Mouse (Mus musculus) lung, adult 2 months (tissue): ENCODE measurements around the gene Gak. TPM values are rescaled to one million over a fixed set of nuclear protein-coding genes. Genes with fewer than 3 reads are reported as not detected.

Source experiments
- DNase-seq: peaks from one replicate; pipeline ENCODE4 v3.0.0; 2022
- H3K4me1 ChIP-seq: fragments of 200-500 bp; 2 replicates; pipeline ENCODE4 v1.6.1; 2011; ENCODE audit warnings: low read length; ENCODE audit not compliant: control insufficient read depth, insufficient read depth
- H3K4me3 ChIP-seq: fragments of 200-500 bp; replicated peaks from 2 replicates; pipeline ENCODE3; 2011; ENCODE audit warnings: low read depth, mild to moderate bottlenecking, control low read depth, low read length; ENCODE audit errors: extremely low read depth
- CTCF ChIP-seq: fragments of 200-500 bp; IDR thresholded peaks from 2 replicates; pipeline ENCODE4 v1.5.1; 2011; ENCODE audit warnings: mild to moderate bottlenecking, low read length, control low read depth; ENCODE audit not compliant: insufficient read depth
- POLR2A ChIP-seq: fragments of 200-500 bp; IDR thresholded peaks from 2 replicates; pipeline ENCODE4 v1.6.1; 2011; ENCODE audit warnings: low read depth, mild to moderate bottlenecking, control low read depth, low read length, borderline replicate concordance; ENCODE audit errors: extremely low read depth
- WGBS: fragments of 180-500 bp; shearing (Covaris S2); methylation state at CpG from one replicate; pipeline ENCODE4 v1.1.7; 2018; 5-methylcytosine and 5-hydroxymethylcytosine counted together
- polyA plus RNA-seq: library from polyadenylated mRNA; depleted of rRNA; stranded (reverse); fragments of >200 nt; gene quantifications from 2 replicates; pipeline ENCODE4 v1.2.3, GENCODE M21; 2012

Gene Gak
- polyA plus RNA-seq, 1 experiment: 87.5 TPM

- WGBS: 70% methylated on average over 9 of the region's 9 CpGs
- Histone ChIP-seq H3K4me3 (peak overlapping the region; percentile 2), H3K4me1 (peaks cover 11% of the 10 kb centered on the region)
- no peak for TF ChIP-seq CTCF
- no peak for TF ChIP-seq POLR2A
- no peak for DNase-seq
These were observed 40.4 kb upstream of the Gak start for GRCm38 (mm10) chr5:108669986-108670385.

- 4% methylated on average over 43 of the region's 43 CpGs for WGBS
- peak within 1 kb of the TSS; percentile 93 for H3K4me3 ChIP-seq
- H3K4me1 ChIP-seq: peaks cover 11% of the 10 kb centered on the region
- TF ChIP-seq CTCF (no peak; the same call in 1 of the 2 replicates), POLR2A (peak; percentile 83)
- peak; percentile 91 for DNase-seq
These were observed 39.7 kb upstream of the Gak start, which contains the start of gene Dgkq for GRCm38 (mm10) chr5:108668977-108669936. Gene Dgkq, minus strand, starts transcription at chr5:108669672.

- Histone ChIP-seq H3K4me3 (peak overlapping the region; percentile 93), H3K4me1 (peaks cover 11% of the 10 kb centered on the region)
- no peak for DNase-seq
- no peak for TF ChIP-seq CTCF
- TF ChIP-seq POLR2A: no peak
- WGBS: 7% methylated on average over 3 of the region's 3 CpGs
These were observed 38.9 kb upstream of the Gak start for GRCm38 (mm10) chr5:108668387-108668932.

GRCm38 (mm10) chr5:108667370-108667769 lies 37.8 kb upstream of the Gak start:
- DNase-seq: no peak
- 65% methylated on average over 2 of the region's 2 CpGs for WGBS
- Histone ChIP-seq H3K4me1 (peaks cover 11% of the 10 kb centered on the region), H3K4me3 (no peak overlapping the region)
- TF ChIP-seq CTCF (no peak), POLR2A (no peak)

GRCm38 (mm10) chr5:108665066-108665465 lies 35.5 kb upstream of the Gak start:
- WGBS: 27% methylated on average over 3 of the region's 3 CpGs
- DNase-seq: no peak
- no peak overlapping the region for H3K4me3 ChIP-seq
- no peak for TF ChIP-seq CTCF
- no peak for TF ChIP-seq POLR2A
- H3K4me1 ChIP-seq: peaks cover 11% of the 10 kb centered on the region

- WGBS: 85% methylated on average over 4 of the region's 4 CpGs
- 0 out of 2 replicates have a peak, but pooled peaks cover 6% of the 10 kb centered on the region for H3K4me1 ChIP-seq
- no peak for DNase-seq
- no peak overlapping the region for H3K4me3 ChIP-seq
- TF ChIP-seq CTCF (no peak), POLR2A (no peak)
These were observed 33.2 kb upstream of the Gak start for GRCm38 (mm10) chr5:108662772-108663171.

GRCm38 (mm10) chr5:108660632-108661268 lies 31.2 kb upstream of the Gak start:
- TF ChIP-seq POLR2A (peak; percentile 65; the same call in 1 of the 2 replicates), CTCF (no peak)
- DNase-seq: peak; percentile 94
- 0 out of 2 replicates have a peak, but pooled peaks cover 6% of the 10 kb centered on the region for H3K4me1 ChIP-seq
- 19% methylated on average over 36 of the region's 36 CpGs for WGBS
- H3K4me3 ChIP-seq: peak overlapping the region; percentile 72

GRCm38 (mm10) chr5:108659698-108660631 lies 30.4 kb upstream of the Gak start, which contains the start of gene Idua:
Gene Idua, plus strand, starts transcription at chr5:108660331.
- Histone ChIP-seq H3K4me1 (0 out of 2 replicates have a peak, but pooled peaks cover 6% of the 10 kb centered on the region), H3K4me3 (peak within 1 kb of the TSS; percentile 72)
- DNase-seq: no peak
- TF ChIP-seq CTCF (no peak), POLR2A (no peak)
- 10% methylated on average over 24 of the region's 24 CpGs for WGBS
